Mouse (Mus musculus) CH12.LX (cell line): ENCODE data around the gene A830031A19Rik. TPM values are rescaled to one million over a fixed set of nuclear protein-coding genes. Genes with fewer than 3 reads are reported as not detected.

Experiments
- DNase-seq: peaks from one replicate; pipeline ENCODE4 v3.0.0-alpha.2; 2013; ENCODE audit errors: extremely low read depth
- H3K27ac ChIP-seq: 2 replicates; pipeline ENCODE4 v1.5.1; 2012; ENCODE audit warnings: low read depth, mild to moderate bottlenecking, control low read depth, moderate library complexity; ENCODE audit not compliant: insufficient read depth
- H3K27me3 ChIP-seq: replicated peaks from 2 replicates; pipeline ENCODE3; 2012; ENCODE audit warnings: inconsistent platforms
- H3K36me3 ChIP-seq, 2 experiments: replicated peaks in 1 of 2; 2 replicates each; pipeline versions ENCODE3 to v1.6.1; 2012; ENCODE audit warnings: inconsistent platforms in 1 of 2, low read length in 1 of 2, mild to moderate bottlenecking in 1 of 2, mixed read lengths in 1 of 2, moderate library complexity in 1 of 2; ENCODE audit not compliant: control insufficient read depth in 1 of 2, insufficient read depth in 1 of 2
- H3K4me1 ChIP-seq, 2 experiments: 2 replicates each; pipeline ENCODE4 v1.6.1; 2012; ENCODE audit warnings: inconsistent platforms in 1 of 2, moderate library complexity in 1 of 2; ENCODE audit not compliant: insufficient read depth in 2 of 2, control insufficient read depth in 1 of 2
- H3K4me2 ChIP-seq: 2 replicates; pipeline ENCODE4 v1.6.1; 2012; ENCODE audit warnings: low read depth, mild to moderate bottlenecking, control low read depth; ENCODE audit not compliant: poor library complexity, insufficient read depth, severe bottlenecking
- H3K4me3 ChIP-seq, 3 experiments: fragments of 150-350 bp in 1 of 3; sonication (generic) in 1 of 3; replicated peaks in 1 of 3; 2 replicates each; pipeline versions ENCODE3 to v1.5.1; 2011 to 2012; ENCODE audit warnings: low read depth in 2 of 3, low read length in 2 of 3, mild to moderate bottlenecking in 2 of 3, moderate library complexity in 2 of 3, control low read depth in 1 of 3, improper control_type of control experiment in 1 of 3, inconsistent platforms in 1 of 3, mixed read lengths in 1 of 3; ENCODE audit not compliant: poor library complexity in 1 of 3
- H3K79me2 ChIP-seq: replicated peaks from 2 replicates; pipeline ENCODE4 v1.6.1; 2012; ENCODE audit warnings: mild to moderate bottlenecking, moderate library complexity; ENCODE audit not compliant: control insufficient read depth, poor library complexity, insufficient read depth, severe bottlenecking; ENCODE audit errors: extremely low read depth
- H3K9ac ChIP-seq: 2 replicates; pipeline ENCODE4 v1.6.1; 2012; ENCODE audit warnings: low read depth, mild to moderate bottlenecking, control low read depth, moderate library complexity; ENCODE audit not compliant: insufficient read depth
- H3K9me3 ChIP-seq: replicated peaks from 2 replicates; pipeline ENCODE3; 2012; ENCODE audit warnings: low read length, inconsistent platforms, mixed read lengths
- BHLHE40 ChIP-seq: IDR thresholded peaks from 2 replicates; pipeline ENCODE4 v1.6.1; 2011; ENCODE audit warnings: mild to moderate bottlenecking, low read depth, low read length, improper control_type of control experiment
- CHD1 ChIP-seq: IDR thresholded peaks from 2 replicates; pipeline ENCODE4 v1.6.1; 2012; ENCODE audit warnings: low read depth, low read length, improper control_type of control experiment, inconsistent platforms
- CHD2 ChIP-seq: IDR thresholded peaks from 2 replicates; pipeline ENCODE4 v1.6.1; 2011; ENCODE audit warnings: low read length, improper control_type of control experiment
- CTCF ChIP-seq, 2 experiments: IDR thresholded peaks in 1 of 2; conservative IDR thresholded peaks in 1 of 2; 2 replicates each; pipeline ENCODE4 v1.5.1; 2011 to 2012; ENCODE audit warnings: low read depth in 2 of 2, low read length in 2 of 2, improper control_type of control experiment in 1 of 2, inconsistent platforms in 1 of 2, mild to moderate bottlenecking in 1 of 2, moderate library complexity in 1 of 2
- ELF1 ChIP-seq: IDR thresholded peaks from 2 replicates; pipeline ENCODE4 v1.6.1; 2014; ENCODE audit warnings: low read depth, mild to moderate bottlenecking, inconsistent platforms, low read length, improper control_type of control experiment
- EP300 ChIP-seq: IDR thresholded peaks from 2 replicates; pipeline ENCODE4 v1.6.1; 2011; ENCODE audit warnings: low read length, improper control_type of control experiment
- ETS1 ChIP-seq: conservative IDR thresholded peaks from 2 replicates; pipeline ENCODE4 v1.6.1; 2012; ENCODE audit warnings: low read depth, mild to moderate bottlenecking, inconsistent platforms, low read length, improper control_type of control experiment, moderate library complexity
- HCFC1 ChIP-seq: IDR thresholded peaks from 2 replicates; pipeline ENCODE4 v1.6.1; 2012; ENCODE audit warnings: low read depth, mild to moderate bottlenecking, inconsistent platforms, low read length, improper control_type of control experiment
- JUN ChIP-seq: IDR thresholded peaks from 2 replicates; pipeline ENCODE4 v1.6.1; 2011; ENCODE audit warnings: low read depth, mild to moderate bottlenecking, low read length, improper control_type of control experiment, moderate library complexity; ENCODE audit not compliant: insufficient read depth
- JUND ChIP-seq: conservative IDR thresholded peaks from 2 replicates; pipeline ENCODE4 v1.6.1; 2011; ENCODE audit warnings: low read depth, low read length, improper control_type of control experiment
- KAT2A ChIP-seq: IDR thresholded peaks from 2 replicates; pipeline ENCODE4 v1.6.1; 2012; ENCODE audit warnings: low read length, improper control_type of control experiment, inconsistent platforms; ENCODE audit not compliant: insufficient replicate concordance
- MAFK ChIP-seq: IDR thresholded peaks from 2 replicates; pipeline ENCODE4 v1.6.1; 2011; ENCODE audit warnings: low read length, improper control_type of control experiment; ENCODE audit not compliant: insufficient replicate concordance
- MAX ChIP-seq: IDR thresholded peaks from 2 replicates; pipeline ENCODE4 v1.6.1; 2011; ENCODE audit warnings: low read length, improper control_type of control experiment
- MEF2A ChIP-seq: IDR thresholded peaks from 2 replicates; pipeline ENCODE4 v1.6.1; 2014; ENCODE audit warnings: low read depth, mild to moderate bottlenecking, inconsistent platforms, low read length, improper control_type of control experiment, borderline replicate concordance
- MXI1 ChIP-seq: IDR thresholded peaks from 2 replicates; pipeline ENCODE4 v1.6.1; 2011; ENCODE audit warnings: mild to moderate bottlenecking, low read depth, low read length, improper control_type of control experiment
- MYC ChIP-seq: IDR thresholded peaks from 2 replicates; pipeline ENCODE4 v1.6.1; 2011; ENCODE audit warnings: low read depth, mild to moderate bottlenecking, improper control_type of control experiment, low read length
- NELFE ChIP-seq: IDR thresholded peaks from 2 replicates; pipeline ENCODE4 v1.6.1; 2011; ENCODE audit warnings: low read depth, low read length, improper control_type of control experiment
- NRF1 ChIP-seq: IDR thresholded peaks from 2 replicates; pipeline ENCODE4 v1.6.1; 2014; ENCODE audit warnings: low read depth, mild to moderate bottlenecking, inconsistent platforms, low read length, improper control_type of control experiment, moderate library complexity
- PAX5 ChIP-seq: IDR thresholded peaks from 2 replicates; pipeline ENCODE4 v1.6.1; 2012; ENCODE audit warnings: low read length, inconsistent platforms, mixed read lengths
- POLR2A ChIP-seq: IDR thresholded peaks from 2 replicates; pipeline ENCODE4 v1.6.1; 2011; ENCODE audit warnings: low read depth, mild to moderate bottlenecking, improper control_type of control experiment, low read length
- POLR2AphosphoS2 ChIP-seq: IDR thresholded peaks from 2 replicates; pipeline ENCODE4 v1.6.1; 2011; ENCODE audit warnings: low read depth, low read length, improper control_type of control experiment
- RAD21 ChIP-seq: IDR thresholded peaks from 2 replicates; pipeline ENCODE4 v1.6.1; 2011; ENCODE audit warnings: low read depth, mild to moderate bottlenecking, low read length, improper control_type of control experiment, moderate library complexity
- SMC3 ChIP-seq: IDR thresholded peaks from 2 replicates; pipeline ENCODE4 v1.6.1; 2011; ENCODE audit warnings: low read depth, low read length, improper control_type of control experiment
- TBP ChIP-seq: conservative IDR thresholded peaks from 2 replicates; pipeline ENCODE4 v1.6.1; 2011; ENCODE audit warnings: low read depth, low read length, improper control_type of control experiment
- TCF12 ChIP-seq: IDR thresholded peaks from 2 replicates; pipeline ENCODE4 v1.6.1; 2014; ENCODE audit warnings: low read depth, mild to moderate bottlenecking, inconsistent platforms, low read length, improper control_type of control experiment
- UBTF ChIP-seq: IDR thresholded peaks from 2 replicates; pipeline ENCODE4 v1.6.1; 2012; ENCODE audit warnings: low read depth, mild to moderate bottlenecking, inconsistent platforms, low read length, improper control_type of control experiment, moderate library complexity
- USF1 ChIP-seq: IDR thresholded peaks from 2 replicates; pipeline ENCODE4 v1.6.1; 2014; ENCODE audit warnings: low read depth, mild to moderate bottlenecking, inconsistent platforms, low read length, improper control_type of control experiment
- USF2 ChIP-seq: conservative IDR thresholded peaks from 2 replicates; pipeline ENCODE4 v1.6.1; 2011; ENCODE audit warnings: low read depth, low read length, improper control_type of control experiment
- ZC3H11A ChIP-seq: IDR thresholded peaks from 2 replicates; pipeline ENCODE4 v1.6.1; 2012; ENCODE audit warnings: low read depth, mild to moderate bottlenecking, inconsistent platforms, low read length, improper control_type of control experiment
- dilution Hi-C: fragments of 300-500 bp; cut with MboI; formaldehyde crosslinking; loops from 2 replicates; pipeline ENCODE4 v1.14.3; 2020; ENCODE audit warnings: low sequenced_read_pairs; ENCODE audit not compliant: extremely low pct_unique_long_range_greater_than_20kb, extremely low pct_ligation_motif_present
- in situ Hi-C: fragments of 300-500 bp; cut with MboI; formaldehyde crosslinking; loops from 3 replicates; pipeline ENCODE4 v1.14.3; 2019; ENCODE audit warnings: low sequenced_read_pairs, low pct_ligation_motif_present, low pct_unique_long_range_greater_than_20kb, mixed read lengths
- polyA plus RNA-seq: library from polyadenylated mRNA; unstranded; fragments of >175 nt; gene quantifications from 2 replicates; pipeline ENCODE4 v1.2.1, GENCODE M21; 2012; ENCODE audit warnings: low read depth; ENCODE audit not compliant: insufficient read length
- total RNA-seq, 2 experiments: library from RNA; depleted of rRNA; stranded (reverse); fragments of 300-350 nt in 1 of 2; fragments of >200 nt in 1 of 2; gene quantifications; 2 replicates each; pipeline ENCODE4 v1.2.3; 2012 to 2014

A830031A19Rik gene
- total and polyA plus RNA-seq, 3 experiments: not detected

DNA sequence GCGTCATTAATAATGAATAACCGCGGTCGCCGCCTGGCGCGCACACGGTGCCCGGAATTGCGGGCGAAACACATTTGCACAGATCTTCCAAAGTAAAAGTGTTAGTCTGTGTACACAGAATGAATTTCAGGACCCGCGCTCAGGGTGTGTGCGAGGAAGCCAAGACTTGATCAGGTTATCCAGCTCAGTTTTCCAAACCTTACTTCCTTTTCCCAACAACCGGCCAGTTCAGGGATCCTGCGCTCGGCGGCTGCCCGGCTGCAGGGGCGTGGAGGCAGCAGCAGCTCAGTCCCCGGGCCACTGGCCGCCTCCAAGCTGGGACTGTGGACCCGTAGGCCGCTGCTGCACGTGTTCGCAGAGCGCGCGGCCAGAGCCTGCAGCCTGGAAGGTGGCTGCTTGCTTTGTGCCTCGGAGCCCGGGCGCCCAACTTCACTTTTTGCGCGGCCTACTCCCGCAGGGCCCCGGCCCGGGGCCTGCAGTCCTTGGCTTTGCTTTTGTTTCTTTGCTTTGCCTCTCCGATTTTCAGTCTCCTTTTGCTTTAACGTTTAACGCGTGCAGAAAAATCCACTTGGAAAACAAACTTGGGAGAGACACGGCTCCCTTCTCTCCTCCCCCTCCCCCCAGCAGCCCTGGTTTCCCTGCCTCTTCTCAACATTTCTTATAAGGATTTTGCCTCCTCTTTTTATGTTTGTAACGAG lies 7.0 kb upstream of the A830031A19Rik start:
- peak; percentile 38 for DNase-seq
- Histone ChIP-seq H3K4me1 (peaks cover 8 to 32% of the 10 kb centered on the region in 2 experiments; a peak in 3 of 4 replicates), H3K4me2 (peak overlapping the region; percentile 98)

DNA sequence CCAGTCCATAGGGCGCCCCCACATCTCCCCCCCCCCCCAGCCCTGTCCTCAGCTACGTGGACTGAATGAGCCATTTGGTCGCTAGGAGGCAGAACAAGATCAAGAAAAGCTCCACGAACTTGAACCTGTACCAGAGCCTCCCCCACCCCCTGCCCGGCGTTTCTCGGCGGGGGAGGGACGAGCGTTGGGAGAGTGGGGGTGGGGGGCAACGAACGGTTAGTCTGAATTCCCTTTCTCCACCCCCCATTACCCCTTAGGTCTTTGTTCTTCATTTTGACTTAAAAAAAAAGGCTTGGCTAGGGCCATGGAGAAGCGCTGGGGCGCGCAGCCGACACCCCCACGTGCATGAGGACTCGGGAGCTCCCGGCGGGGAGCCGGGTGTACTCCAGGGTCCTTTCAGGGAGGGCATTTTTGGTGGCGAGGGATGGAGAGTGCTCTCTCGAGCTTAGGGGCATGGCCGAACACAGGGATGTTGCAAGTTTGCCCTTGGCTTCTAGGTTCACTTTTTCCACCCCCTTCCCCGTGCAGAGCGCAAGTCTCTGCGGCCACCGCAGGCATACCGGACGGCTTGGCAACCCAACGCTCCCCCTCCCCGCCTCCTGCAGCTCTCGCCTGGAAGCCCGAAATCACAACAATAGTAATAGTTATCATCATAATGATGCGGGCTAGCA lies 6.3 kb upstream of the A830031A19Rik start:
- Histone ChIP-seq H3K36me3 (peaks cover 5 to 17% of the 10 kb centered on the region in 2 experiments), H3K4me1 (peaks cover 6 to 25% of the 10 kb centered on the region in 2 experiments; a peak in 3 of 4 replicates), H3K79me2 (no peaks in the 10 kb centered on the region; the same call in 1 of the 2 replicates), H3K4me2 (peak overlapping the region; percentile 98), H3K9ac (peak overlapping the region; percentile 16), H3K27me3 (no peaks in the 10 kb centered on the region), H3K9me3 (no peaks in the 10 kb centered on the region), H3K27ac (peak overlapping the region; percentile 3; the same call in 1 of the 2 replicates), H3K4me3 (peak overlapping the region; percentile 60 to 77 (median 76))
- DNase-seq: peak; percentile 95
- dilution Hi-C loops: no loop called here
- in situ Hi-C loops: loop anchor here (5.0 to 10.0 kb wide), 2 partner anchors 116 to 164 kb away; no protein-coding TSS in a partner anchor
- TF ChIP-seq MAFK (no peak), TBP (no peak), NRF1 (no peak), MEF2A (peak; percentile 31; the same call in 1 of the 2 replicates), BHLHE40 (peak; percentile 47), PAX5 (no peak), ZC3H11A (peak; percentile 41), HCFC1 (no peak), ELF1 (no peak), EP300 (no peak; the same call in 1 of the 2 replicates), MAX (peak; percentile 63), USF1 (no peak), KAT2A (0 out of 2 replicates have a peak, but pooled peaks have one; percentile 13), POLR2A (no peak; the same call in 1 of the 2 replicates), CHD1 (no peak), ETS1 (peak; percentile 14; the same call in 1 of the 2 replicates), NELFE (no peak; the same call in 1 of the 2 replicates), MYC (peak; percentile 52; the same call in 1 of the 2 replicates), UBTF (no peak), JUND (no peak), SMC3 (peak; percentile 68), JUN (no peak), RAD21 (peak; percentile 76)

More for the DNA sequence above, 7.0 kb upstream of the A830031A19Rik start:
- Histone ChIP-seq H3K36me3 (peaks cover 5 to 24% of the 10 kb centered on the region in 2 experiments), H3K9me3 (no peaks in the 10 kb centered on the region), H3K27me3 (no peaks in the 10 kb centered on the region), H3K4me3 (peak overlapping the region; percentile 49 to 77 (median 76)), H3K9ac (peak overlapping the region; percentile 16; the same call in 1 of the 2 replicates), H3K27ac (0 out of 2 replicates have a peak overlapping the region, but pooled peaks have one; percentile 3), H3K79me2 (no peaks in the 10 kb centered on the region; the same call in 1 of the 2 replicates)
- in situ Hi-C loops (loop anchor here (5.0 to 10.0 kb wide), 2 partner anchors 115 to 163 kb away; no protein-coding TSS in a partner anchor), dilution Hi-C loops (no loop called here)
- TF ChIP-seq EP300 (no peak; the same call in 1 of the 2 replicates), MXI1 (no peak; the same call in 1 of the 2 replicates), UBTF (peak; percentile 86; the same call in 1 of the 2 replicates), HCFC1 (no peak; the same call in 1 of the 2 replicates), CTCF (conservative IDR thresholded peaks at IDR 0.05 in 1 of 2, IDR thresholded peaks at IDR 0.05 in 1 of 2; ENCODE audit: low read depth in 2 of 2, low read length in 2 of 2) (no peak), USF2 (no peak), TCF12 (no peak), JUND (no peak), ELF1 (no peak), BHLHE40 (peak; percentile 61), POLR2AphosphoS2 (no peak), MAX (peak; percentile 55; the same call in 1 of the 2 replicates), ZC3H11A (no peak), CHD2 (peak; percentile 40)
